Comparison of ENCODE assay signal across 13 mouse cellular contexts in the genomic region with DNA sequence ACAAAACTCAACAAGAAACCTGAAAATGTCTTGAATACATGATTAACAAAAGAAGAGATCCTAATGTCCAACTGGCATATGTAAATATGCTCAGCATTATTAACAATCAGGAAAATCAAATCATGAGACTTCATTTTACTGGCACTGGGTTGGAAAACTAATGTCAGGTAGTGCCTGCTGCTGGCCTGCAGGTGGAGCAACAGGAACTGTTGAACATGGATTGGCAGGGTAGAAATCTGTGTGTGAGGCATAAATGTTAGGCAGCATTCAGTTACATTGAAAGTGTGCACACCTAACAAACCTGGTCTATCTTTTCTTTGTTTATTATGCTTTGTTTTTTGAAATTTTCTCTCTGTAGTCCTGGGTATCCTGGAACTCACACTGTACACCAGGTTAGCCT. TPM values are rescaled to one million over a fixed set of nuclear protein-coding genes. Genes with fewer than 3 reads are reported as not detected.
DNase-seq lines count a peak whose midpoint lies in the region; ATAC-seq lines count a peak whose summit lies in the region.
"Had no signal": no experiment of that assay in that cellular context is flagged by ENCODE, and none has a peak within 500 bp of the region (broad histone marks: within the 10 kb centered on the region; RNA-seq: fewer than 3 reads in every experiment).

No protein-coding gene starts in this region.

- peak; percentile 28 for DNase-seq in forebrain, embryonic 14.5 days (ENCODE audit: low spot score)
- DNase-seq in lung, postnatal 36 days, result peak; percentile 18
- no peak for DNase-seq in lung, postnatal 4 days
- peak; percentile 27 to 56 for DNase-seq in cerebellum, postnatal 25 days
- peak; percentile 52 for DNase-seq in splenic B cell, adult 2 months (ENCODE audit: low read depth, low spot score)
- no peak for DNase-seq in urinary bladder, adult 18-20 months (ENCODE audit: low spot score in 2 of 2)
- DNase-seq in spleen, adult 18-20 months, result no peak
- DNase-seq: gastrocnemius, postnatal 14 days; left cerebral cortex, postnatal 4 days had no signal

- H3K27me3 ChIP-seq in forebrain, embryonic 14.5 days (replicated peaks; ENCODE audit: control insufficient read depth, insufficient read depth, low read length), result no peaks in the 10 kb centered on the region
- no peaks in the 10 kb centered on the region for H3K27me3 ChIP-seq in forebrain, embryonic 13.5 days
- no peaks in the 10 kb centered on the region for H3K27me3 ChIP-seq in splenic B cell, adult 2 months (ENCODE audit: control insufficient read depth, insufficient read depth, low read length, poor library complexity, severe bottlenecking)
- H3K27me3 ChIP-seq: embryonic facial prominence, embryonic 12.5 days; intestine, embryonic 15.5 days; midbrain, embryonic 12.5 days had no signal

- H3K9ac ChIP-seq in forebrain, embryonic 14.5 days (ENCODE audit: low read length), result no peak overlapping the region
- H3K9ac ChIP-seq in forebrain, embryonic 13.5 days, result no peak overlapping the region
- H3K9ac ChIP-seq: embryonic facial prominence, embryonic 12.5 days; intestine, embryonic 15.5 days; midbrain, embryonic 12.5 days had no signal

- no peaks in the 10 kb centered on the region for H3K36me3 ChIP-seq in forebrain, embryonic 14.5 days (ENCODE audit: control insufficient read depth, insufficient read depth, low read length)
- no peaks in the 10 kb centered on the region for H3K36me3 ChIP-seq in forebrain, embryonic 13.5 days (ENCODE audit: poor library complexity, severe bottlenecking)
- no peaks in the 10 kb centered on the region for H3K36me3 ChIP-seq in splenic B cell, adult 2 months (ENCODE audit: control insufficient read depth, insufficient read depth, low read length, poor library complexity, severe bottlenecking)
- H3K36me3 ChIP-seq: embryonic facial prominence, embryonic 12.5 days; intestine, embryonic 15.5 days; midbrain, embryonic 12.5 days had no signal

- no peaks in the 10 kb centered on the region for H3K4me1 ChIP-seq in forebrain, embryonic 14.5 days (ENCODE audit: control insufficient read depth, insufficient read depth, low read length)
- H3K4me1 ChIP-seq in forebrain, embryonic 13.5 days, result no peaks in the 10 kb centered on the region
- H3K4me1 ChIP-seq: embryonic facial prominence, embryonic 12.5 days; intestine, embryonic 15.5 days; midbrain, embryonic 12.5 days had no signal

- no peak overlapping the region for H3K4me2 ChIP-seq in forebrain, embryonic 14.5 days (ENCODE audit: low read length)
- no peak overlapping the region for H3K4me2 ChIP-seq in forebrain, embryonic 13.5 days
- H3K4me2 ChIP-seq: embryonic facial prominence, embryonic 12.5 days; intestine, embryonic 15.5 days; midbrain, embryonic 12.5 days had no signal

- H3K4me3 ChIP-seq in forebrain, embryonic 14.5 days (ENCODE audit: low read depth, low read length), result no peak overlapping the region
- no peak overlapping the region for H3K4me3 ChIP-seq in forebrain, embryonic 13.5 days
- H3K4me3 ChIP-seq: embryonic facial prominence, embryonic 12.5 days; intestine, embryonic 15.5 days; midbrain, embryonic 12.5 days had no signal

- no peaks in the 10 kb centered on the region for H3K9me3 ChIP-seq in forebrain, embryonic 14.5 days (replicated peaks; ENCODE audit: control insufficient read depth, low read length)
- no peaks in the 10 kb centered on the region for H3K9me3 ChIP-seq in forebrain, embryonic 13.5 days (replicated peaks)
- H3K9me3 ChIP-seq: embryonic facial prominence, embryonic 12.5 days; intestine, embryonic 15.5 days; midbrain, embryonic 12.5 days had no signal

- ATAC-seq in forebrain, embryonic 14.5 days, result no peak
- ATAC-seq in forebrain, embryonic 13.5 days, result no peak
- ATAC-seq: intestine, embryonic 15.5 days had no signal

- no peak overlapping the region for H3K27ac ChIP-seq in forebrain, embryonic 14.5 days (ENCODE audit: low read depth, low read length)
- no peak overlapping the region for H3K27ac ChIP-seq in forebrain, embryonic 13.5 days
- H3K27ac ChIP-seq: embryonic facial prominence, embryonic 12.5 days; intestine, embryonic 15.5 days; midbrain, embryonic 12.5 days had no signal

RNA-seq across cellular contexts. Expression of a gene that starts 1.9 kb away (rescaled TPM):
- 51.4 and 61.0 TPM in 2 replicates for polyA plus RNA-seq in forebrain, embryonic 14.5 days (2014; fragmentation: Nextera tagmentation; extraction: Ambion mirVana)
- 41.2 and 54.6 TPM in 2 replicates for polyA plus RNA-seq in forebrain, embryonic 13.5 days (2015; fragmentation: Nextera tagmentation; extraction: Ambion mirVana)

RNA-seq across cellular contexts. Expression of a gene that starts 1.9 kb away (rescaled TPM):
- polyA plus RNA-seq in forebrain, embryonic 14.5 days (2014; fragmentation: Nextera tagmentation; extraction: Ambion mirVana), result 10.8 and 11.9 TPM in 2 replicates
- 9.0 and 10.2 TPM in 2 replicates for polyA plus RNA-seq in forebrain, embryonic 13.5 days (2015; fragmentation: Nextera tagmentation; extraction: Ambion mirVana)

RNA-seq across cellular contexts. Expression of a gene that starts 3.3 kb away (rescaled TPM):
- 109 and 117 TPM in 2 replicates for polyA plus RNA-seq in forebrain, embryonic 14.5 days (2014; fragmentation: Nextera tagmentation; extraction: Ambion mirVana)
- 96.8 and 112 TPM in 2 replicates for polyA plus RNA-seq in forebrain, embryonic 13.5 days (2015; fragmentation: Nextera tagmentation; extraction: Ambion mirVana)

RNA-seq across cellular contexts. Expression of a gene that starts 14.3 kb away (rescaled TPM):
- 281 and 313 TPM in 2 replicates for polyA plus RNA-seq in forebrain, embryonic 14.5 days (2014; fragmentation: Nextera tagmentation; extraction: Ambion mirVana)
- 192 and 222 TPM in 2 replicates for polyA plus RNA-seq in forebrain, embryonic 13.5 days (2015; fragmentation: Nextera tagmentation; extraction: Ambion mirVana)

RNA-seq across cellular contexts. Expression of a gene that starts 51.5 kb away (rescaled TPM):
- not detected in 2 replicates for polyA plus RNA-seq in forebrain, embryonic 14.5 days (2014; fragmentation: Nextera tagmentation; extraction: Ambion mirVana)
- polyA plus RNA-seq in forebrain, embryonic 13.5 days (2015; fragmentation: Nextera tagmentation; extraction: Ambion mirVana), result not detected in 2 replicates
- polyA plus RNA-seq: embryonic facial prominence, embryonic 12.5 days; intestine, embryonic 15.5 days; midbrain, embryonic 12.5 days had no signal

Comparison
In these comparisons a context has a peak if more than half of its experiments do, and no peak if none do; other contexts are left out.
1. DNase-seq: peak in forebrain, embryonic 14.5 days (single experiment), lung, postnatal 36 days (single experiment), cerebellum, postnatal 25 days (2 of 2) and splenic B cell, adult 2 months (single experiment); none in lung, postnatal 4 days (0 of 2), urinary bladder, adult 18-20 months (0 of 2) and spleen, adult 18-20 months (0 of 2).